Mouse (Mus musculus) left cerebral cortex, adult 6 months (tissue): ENCODE measurements around the gene Zfp28. TPM values are rescaled to one million over a fixed set of nuclear protein-coding genes. Genes with fewer than 3 reads are reported as not detected.

Experiments used
- long read RNA-seq, 2 experiments: library from polyadenylated mRNA; unstranded; transcript quantifications; one replicate each; pipeline ENCODE4 v2.0.0; 2019 to 2020
- polyA plus RNA-seq: library from polyadenylated mRNA; unstranded; fragments of <200 nt; fragmentation: Nextera tagmentation; gene quantifications from 2 replicates; pipeline ENCODE4 v1.2.3, GENCODE M21; 2021

Zfp28 gene
- 3.2 and 6.0 TPM in 2 replicates for polyA plus RNA-seq
- long read RNA-seq, experiment 1, full-length matches to known transcripts = 33 of 69 reads
- long read RNA-seq, experiment 1, partial matches to known transcripts = 4 of 69 reads
- long read RNA-seq, experiment 1, other reads (novel, unspliced or antisense) = 32 of 69 reads
- long read RNA-seq, experiment 2, full-length matches to known transcripts = 1 of 9 reads
- long read RNA-seq, experiment 2, partial matches to known transcripts = 0 of 9 reads
- long read RNA-seq, experiment 2, other reads (novel, unspliced or antisense) = 8 of 9 reads

GRCm38 (mm10) chr7:6383044-6383455, at the start of gene Zfp28:
TSS of gene Zfp28 (plus strand) at chr7:6383295.

GRCm38 (mm10) chr7:6343501-6344071, 39.5 kb upstream of the Zfp28 start, which contains the start of gene Gm3854:
TSS of gene Gm3854 (plus strand) at chr7:6343759.

GRCm38 (mm10) chr7:6363047-6363488, 20.0 kb upstream of the Zfp28 start, which contains the start of gene Zfp78:
TSS of gene Zfp78 (plus strand) at chr7:6363280.

GRCm38 (mm10) chr7:6397996-6398975, 15.2 kb downstream of the Zfp28 start, which contains the start of gene Smim17:
TSS of gene Smim17 (plus strand) at chr7:6398715.

GRCm38 (mm10) chr7:6410043-6410442, 26.9 kb downstream of the Zfp28 start, which contains the start of gene Gm20715:
TSS of gene Gm20715 (plus strand) at chr7:6410277.

GRCm38 (mm10) chr7:6438388-6438787, 55.3 kb downstream of the Zfp28 start, which contains the start of gene Olfr1344:
TSS of gene Olfr1344 (plus strand) at chr7:6438688.

Other genes starting within 250 kb of the Zfp28 start
- gene Zfp787, start 227.3 kb upstream of the Zfp28 start, polyA plus RNA-seq = 9.8 and 15.7 TPM in 2 replicates
- 39.0 and 51.1 TPM in 2 replicates for gene Zfp444, start 211.1 kb upstream of the Zfp28 start, polyA plus RNA-seq
- not detected in 2 replicates for gene Galp, start 186.2 kb upstream of the Zfp28 start, polyA plus RNA-seq
- gene Zscan5b, start 161.0 kb upstream of the Zfp28 start, polyA plus RNA-seq = not detected in 2 replicates
- gene Epp13, start 130.6 kb upstream of the Zfp28 start, polyA plus RNA-seq = not detected in 2 replicates
- gene Zfp667, start 96.7 kb upstream of the Zfp28 start, polyA plus RNA-seq = 7.6 and 11.4 TPM in 2 replicates
- gene Zfp583, start 52.0 kb upstream of the Zfp28 start, polyA plus RNA-seq = 5.6 and 6.3 TPM in 2 replicates
- gene Gm3854, start 39.5 kb upstream of the Zfp28 start, polyA plus RNA-seq = 1.5 and 2.5 TPM in 2 replicates
- 2.7 and 4.1 TPM in 2 replicates for gene Zfp78, start 20.0 kb upstream of the Zfp28 start, polyA plus RNA-seq
- gene Smim17, start 15.4 kb downstream of the Zfp28 start, polyA plus RNA-seq = 4.0 and 5.4 TPM in 2 replicates
- 0.09 TPM in 1 of 2 replicates, not detected in the other for gene Gm20715, start 27.0 kb downstream of the Zfp28 start, polyA plus RNA-seq
- gene Olfr1344, start 55.4 kb downstream of the Zfp28 start, polyA plus RNA-seq = 1.1 and 1.2 TPM in 2 replicates
- gene Olfr1336, start 72.9 kb downstream of the Zfp28 start, polyA plus RNA-seq = not detected in 2 replicates
- not detected in 2 replicates for gene Olfr1346, start 83.8 kb downstream of the Zfp28 start, polyA plus RNA-seq
- not detected in 2 replicates for gene Olfr5, start 103.6 kb downstream of the Zfp28 start, polyA plus RNA-seq
- gene Olfr1347, start 116.5 kb downstream of the Zfp28 start, polyA plus RNA-seq = not detected in 2 replicates
- not detected in 2 replicates for gene Olfr1348, start 125.5 kb downstream of the Zfp28 start, polyA plus RNA-seq
- gene Olfr1349, start 139.7 kb downstream of the Zfp28 start, polyA plus RNA-seq = not detected in 2 replicates
- not detected in 2 replicates for gene Olfr1350, start 181.5 kb downstream of the Zfp28 start, polyA plus RNA-seq